Mouse (Mus musculus) liver, postnatal 0 days (tissue): Measurements from ENCODE around the gene Ghsr. TPM values are rescaled to one million over a fixed set of nuclear protein-coding genes. Genes with fewer than 3 reads are reported as not detected.

Source experiments
- ATAC-seq: fragments of 200-750 bp; cut with Nextera tagmentation; 2 replicates; pipeline ENCODE4 v1.8.0; 2017; ENCODE audit warnings: mild to moderate bottlenecking, moderate library complexity
- DNase-seq: peaks from one replicate; pipeline ENCODE4 v3.0.0-alpha.2; 2016
- H3K27ac ChIP-seq: fragments of 300-500 bp; sonication (generic); 2 replicates; pipeline ENCODE4 v1.5.1; 2014; ENCODE audit warnings: antibody characterized with exemption, moderate library complexity, mild to moderate bottlenecking, low read depth
- H3K27me3 ChIP-seq: fragments of 300-500 bp; sonication (generic); 2 replicates; pipeline ENCODE4 v1.6.1; 2014; ENCODE audit warnings: low read length, control low read depth, mixed read lengths; ENCODE audit not compliant: insufficient read depth
- H3K36me3 ChIP-seq: fragments of 300-500 bp; sonication (generic); replicated peaks from 2 replicates; pipeline ENCODE4 v1.6.1; 2014; ENCODE audit warnings: mild to moderate bottlenecking, control low read depth, low read length, moderate library complexity, mixed read lengths; ENCODE audit not compliant: insufficient read depth
- H3K4me1 ChIP-seq: fragments of 300-500 bp; sonication (generic); 2 replicates; pipeline ENCODE4 v1.6.1; 2014; ENCODE audit warnings: antibody characterized with exemption, mild to moderate bottlenecking, control low read depth; ENCODE audit not compliant: insufficient read depth
- H3K4me2 ChIP-seq: fragments of 300-500 bp; sonication (generic); 2 replicates; pipeline ENCODE4 v1.6.1; 2014; ENCODE audit warnings: low read depth, mild to moderate bottlenecking, low read length, moderate library complexity, mixed read lengths
- H3K4me3 ChIP-seq: fragments of 300-500 bp; sonication (generic); 2 replicates; pipeline ENCODE4 v1.5.1; 2014; ENCODE audit warnings: low read depth, low read length
- H3K9ac ChIP-seq: fragments of 300-500 bp; sonication (generic); replicated peaks from 2 replicates; pipeline ENCODE4 v1.6.1; 2014; ENCODE audit warnings: mild to moderate bottlenecking, moderate library complexity
- H3K9me3 ChIP-seq: fragments of 300-500 bp; sonication (generic); 2 replicates; pipeline ENCODE4 v1.6.1; 2016; ENCODE audit warnings: mild to moderate bottlenecking, control low read depth, low read length, mixed read lengths
- CTCF ChIP-seq: sonication (generic); IDR thresholded peaks from 2 replicates; pipeline ENCODE4 v1.5.1; 2016; ENCODE audit warnings: antibody characterized with exemption, low read depth
- EP300 ChIP-seq: IDR thresholded peaks from 2 replicates; pipeline ENCODE4 v1.6.1; 2016; ENCODE audit warnings: antibody characterized with exemption, low read depth, mild to moderate bottlenecking
- WGBS: fragments of 180-500 bp; shearing (Covaris S2); extraction: QIAGEN DNeasy Blood & Tissue Kit; methylation state at CpG from one replicate; pipeline ENCODE4 v1.1.7; 2014; ENCODE audit not compliant: insufficient replicate concordance; 5-methylcytosine and 5-hydroxymethylcytosine counted together
- polyA plus RNA-seq: library from polyadenylated mRNA; unstranded; fragments of >200 nt; fragmentation: Nextera tagmentation; extraction: Ambion mirVana; gene quantifications from 2 replicates; pipeline ENCODE4 v1.2.1, GENCODE M21; 2015

Gene Ghsr
- not detected in 2 replicates for polyA plus RNA-seq

DNA sequence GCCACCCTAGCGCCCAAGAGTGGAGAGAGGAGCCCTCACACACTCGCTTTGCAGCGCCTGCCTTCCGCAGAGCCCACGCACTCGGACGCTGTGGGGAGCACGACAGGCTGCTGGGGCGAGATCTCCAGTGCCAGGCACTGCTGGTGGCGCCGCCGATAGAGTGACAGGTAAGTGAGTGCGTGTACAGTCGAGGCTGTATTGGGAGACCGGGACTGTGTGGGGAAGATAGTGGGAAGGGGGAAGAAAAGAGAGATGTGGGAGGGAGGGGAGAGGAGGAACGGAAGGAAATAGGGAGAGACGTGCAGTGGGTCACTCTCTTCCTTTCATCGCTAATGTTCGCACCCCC, at the start of gene Ghsr:
Gene Ghsr (plus strand): TSS at position 76 of the 346 bp plus-strand sequence.
- DNase-seq (no peak), ATAC-seq (no peak)
- Histone ChIP-seq H3K36me3 (no peaks in the 10 kb centered on the region), H3K4me3 (no peak within 1 kb of the TSS), H3K27ac (no peak within 1 kb of the TSS), H3K27me3 (peaks cover 37% of the 10 kb centered on the region), H3K9ac (no peak within 1 kb of the TSS), H3K4me1 (no peaks in the 10 kb centered on the region), H3K9me3 (no peaks in the 10 kb centered on the region), H3K4me2 (no peak within 1 kb of the TSS)
- TF ChIP-seq EP300, result no peak
- no peak for TF ChIP-seq CTCF
- WGBS, result 2% methylated on average over 19 of the region's 19 CpGs

DNA sequence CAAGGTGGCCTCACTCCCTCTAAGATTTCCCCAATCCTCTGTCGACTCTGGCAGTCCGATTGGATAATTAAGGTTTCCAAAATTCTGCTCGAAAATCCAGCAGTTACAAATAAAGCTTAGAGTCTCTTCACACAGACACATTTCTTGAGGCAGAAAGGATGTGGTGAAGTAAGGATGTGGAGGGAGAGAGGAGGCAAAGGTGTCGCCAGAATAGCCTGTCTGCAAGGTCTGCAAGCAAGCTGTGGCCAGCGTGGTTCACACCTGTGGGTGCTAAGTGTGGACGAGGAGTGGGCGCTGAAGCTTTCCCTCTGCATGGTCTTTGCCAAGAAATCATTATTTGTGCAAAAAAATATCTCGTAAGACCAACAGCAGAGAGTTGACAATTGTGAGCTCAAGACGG, 48.6 kb upstream of the Ghsr start:
- Histone ChIP-seq H3K9ac (no peak overlapping the region), H3K4me3 (no peak overlapping the region), H3K4me2 (no peak overlapping the region), H3K27me3 (no peaks in the 10 kb centered on the region), H3K4me1 (no peaks in the 10 kb centered on the region), H3K27ac (no peak overlapping the region), H3K9me3 (no peaks in the 10 kb centered on the region), H3K36me3 (no peaks in the 10 kb centered on the region)
- WGBS, result 81% methylated on average over 9 of the region's 9 CpGs
- ATAC-seq (no peak), DNase-seq (no peak)
- TF ChIP-seq CTCF (no peak), EP300 (no peak)

DNA sequence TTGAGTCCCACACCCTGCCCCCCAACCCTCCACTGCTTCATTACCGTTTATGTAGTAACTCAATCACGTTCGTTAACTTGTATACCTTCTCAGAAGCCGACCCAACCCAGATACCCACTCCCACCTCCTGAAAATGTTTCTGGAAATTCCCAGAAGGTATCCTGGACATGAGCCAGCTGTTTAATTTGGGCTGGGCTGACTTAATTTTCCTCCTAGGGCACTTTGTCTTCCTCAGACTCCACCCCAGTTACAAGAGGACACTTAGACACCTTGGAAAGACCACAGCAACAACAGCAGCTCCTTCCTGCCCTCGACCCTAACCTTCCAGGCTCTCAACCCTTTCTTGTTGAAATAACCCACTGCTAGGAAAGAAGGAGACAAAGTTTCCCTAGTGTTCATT, 47.6 kb upstream of the Ghsr start:
- DNase-seq, result no peak
- Histone ChIP-seq H3K36me3 (no peaks in the 10 kb centered on the region), H3K4me1 (no peaks in the 10 kb centered on the region), H3K9me3 (no peaks in the 10 kb centered on the region), H3K4me3 (no peak overlapping the region), H3K4me2 (no peak overlapping the region), H3K9ac (no peak overlapping the region), H3K27ac (no peak overlapping the region), H3K27me3 (no peaks in the 10 kb centered on the region)
- TF ChIP-seq EP300 (no peak), CTCF (no peak)
- WGBS, result 83% methylated on average over 5 of the region's 5 CpGs
- ATAC-seq, result no peak

DNA sequence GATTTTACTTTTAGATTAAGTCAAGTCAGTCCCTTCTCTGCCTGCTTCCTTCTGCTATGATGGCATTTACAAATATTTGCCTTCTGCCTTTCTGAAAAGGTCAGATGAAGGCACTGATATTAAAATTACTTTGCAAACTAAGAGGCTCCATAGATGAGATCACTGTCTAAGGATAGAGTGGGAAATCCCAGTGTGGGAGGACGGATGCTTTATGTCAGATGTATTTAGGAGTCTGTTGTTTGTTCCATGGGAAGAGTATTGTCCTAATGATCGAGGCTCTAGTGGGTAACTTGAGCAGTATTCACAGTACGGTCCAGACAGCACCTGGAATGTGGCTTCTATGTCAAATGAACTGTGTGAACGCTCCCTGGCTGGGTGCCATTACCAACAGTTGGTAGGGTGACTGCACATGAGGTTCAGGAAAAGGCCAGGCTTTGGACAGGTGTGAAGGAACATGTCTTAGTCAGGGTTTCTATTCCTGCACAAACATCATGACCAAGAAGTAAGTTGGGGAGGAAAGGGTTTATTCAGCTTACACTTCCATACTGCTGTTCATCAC, 44.4 kb upstream of the Ghsr start:
- H3K36me3 ChIP-seq, result no peaks in the 10 kb centered on the region
- ATAC-seq (no peak), DNase-seq (no peak)
- H3K27ac ChIP-seq, result no peak overlapping the region
- 66% methylated on average over 4 of the region's 4 CpGs for WGBS
- no peak overlapping the region for H3K4me3 ChIP-seq
- no peak overlapping the region for H3K9ac ChIP-seq
- no peaks in the 10 kb centered on the region for H3K9me3 ChIP-seq
- H3K4me2 ChIP-seq, result no peak overlapping the region
- no peaks in the 10 kb centered on the region for H3K27me3 ChIP-seq
- no peak for TF ChIP-seq CTCF
- TF ChIP-seq EP300, result no peak
- H3K4me1 ChIP-seq, result no peaks in the 10 kb centered on the region

DNA sequence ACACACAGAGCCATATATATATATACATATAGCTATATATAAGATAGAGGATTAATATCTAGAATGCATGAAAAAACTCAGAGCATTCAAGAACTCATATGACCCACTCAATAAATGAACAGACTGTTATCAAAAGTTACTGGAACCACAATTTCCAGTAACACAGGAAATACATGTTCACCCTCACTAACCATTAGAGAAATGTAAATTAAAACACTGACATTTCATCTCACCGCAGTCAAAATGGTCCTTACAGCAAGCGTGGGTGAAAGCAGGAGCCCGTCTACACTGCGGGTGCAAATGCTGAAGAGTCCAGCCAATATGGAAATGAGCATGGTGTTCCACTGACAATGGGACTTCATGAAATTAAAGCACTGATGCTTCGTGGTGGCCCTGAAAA, 40.4 kb upstream of the Ghsr start:
- no peak overlapping the region for H3K9ac ChIP-seq
- ATAC-seq, result no peak
- 64% methylated on average over 5 of the region's 5 CpGs for WGBS
- no peak overlapping the region for H3K4me2 ChIP-seq
- H3K27ac ChIP-seq, result no peak overlapping the region
- no peaks in the 10 kb centered on the region for H3K27me3 ChIP-seq
- no peaks in the 10 kb centered on the region for H3K4me1 ChIP-seq
- no peaks in the 10 kb centered on the region for H3K36me3 ChIP-seq
- TF ChIP-seq EP300, result no peak
- TF ChIP-seq CTCF, result no peak
- DNase-seq, result no peak
- no peaks in the 10 kb centered on the region for H3K9me3 ChIP-seq
- no peak overlapping the region for H3K4me3 ChIP-seq

DNA sequence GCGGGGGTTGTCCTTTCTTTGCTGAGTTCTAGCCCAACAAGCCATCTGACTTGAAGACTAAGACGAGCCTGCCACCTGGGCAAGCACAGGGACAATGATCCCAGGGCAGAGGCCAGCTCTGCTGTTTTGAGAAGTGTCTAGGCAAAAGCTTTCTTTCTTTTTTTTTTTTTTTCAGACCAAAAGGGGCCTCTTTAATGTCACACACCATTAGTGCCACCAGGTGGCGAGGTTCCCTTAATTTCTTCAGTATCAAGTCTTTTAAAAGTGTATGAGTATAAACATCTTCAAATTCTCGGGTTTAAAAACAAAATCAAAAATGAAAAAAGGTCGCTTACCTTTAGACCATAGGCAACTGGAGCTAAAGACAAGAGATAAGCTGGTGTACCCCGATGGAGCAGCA, 32.7 kb upstream of the Ghsr start:
- DNase-seq (peak; percentile 35), ATAC-seq (no peak)
- Histone ChIP-seq H3K9me3 (no peaks in the 10 kb centered on the region), H3K4me1 (no peaks in the 10 kb centered on the region), H3K4me3 (no peak overlapping the region), H3K4me2 (no peak overlapping the region), H3K36me3 (no peaks in the 10 kb centered on the region), H3K27ac (no peak overlapping the region), H3K27me3 (no peaks in the 10 kb centered on the region), H3K9ac (no peak overlapping the region)
- TF ChIP-seq EP300 (no peak), CTCF (peak; percentile 59)
- WGBS, result 22% methylated on average over 6 of the region's 6 CpGs

DNA sequence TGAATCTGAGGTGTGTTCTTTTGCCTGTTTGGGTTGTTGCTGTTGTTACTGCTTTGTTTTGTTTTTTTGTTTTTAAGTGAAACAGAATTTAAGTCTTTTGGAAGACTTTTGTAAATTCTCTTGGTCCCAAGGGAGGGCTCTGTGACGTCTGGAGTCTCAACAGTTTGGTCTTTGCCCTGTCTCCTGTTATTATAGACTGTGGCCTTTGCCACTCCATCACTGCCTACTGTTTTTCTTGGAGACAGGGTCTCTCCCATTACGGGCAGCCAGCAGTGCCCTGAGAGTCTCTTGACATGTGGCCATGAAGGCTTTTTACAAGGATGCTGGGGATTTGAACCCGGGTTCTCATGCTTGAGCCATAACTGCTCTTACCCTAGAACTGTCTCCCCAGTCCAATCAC, 32.3 kb upstream of the Ghsr start:
- H3K9ac ChIP-seq, result no peak overlapping the region
- no peaks in the 10 kb centered on the region for H3K4me1 ChIP-seq
- no peak overlapping the region for H3K4me2 ChIP-seq
- 75% methylated on average over 3 of the region's 3 CpGs for WGBS
- no peak overlapping the region for H3K4me3 ChIP-seq
- no peaks in the 10 kb centered on the region for H3K36me3 ChIP-seq
- H3K9me3 ChIP-seq, result no peaks in the 10 kb centered on the region
- ATAC-seq (no peak), DNase-seq (no peak)
- no peak overlapping the region for H3K27ac ChIP-seq
- TF ChIP-seq EP300 (no peak), CTCF (no peak)
- no peaks in the 10 kb centered on the region for H3K27me3 ChIP-seq
